Mouse (Mus musculus): Measurements from ENCODE around the gene Bbs1.
"Not testable (repeated sequence)": the region's sequence is repeated elsewhere in the genome, so short reads cannot be mapped to it uniquely, and the experiment has no call there.

The Bbs1 gene

GRCm38 (mm10) chr19:4883961-4884360 lies 22.5 kb downstream of the Bbs1 start:
- no peak for DNase-seq (ENCODE audit: low spot score)

- DNase-seq (ENCODE audit: low spot score) = no peak
Measured at GRCm38 (mm10) chr19:4879324-4879703, 27.1 kb downstream of the Bbs1 start.

- peak; percentile 91 for DNase-seq (ENCODE audit: low spot score)
Measured at GRCm38 (mm10) chr19:4878405-4879323, 27.8 kb downstream of the Bbs1 start, which contains the start of gene Zdhhc24. Zdhhc24 (plus strand) TSS chr19:4878668.

- no peak for DNase-seq (ENCODE audit: low spot score)
Measured at GRCm38 (mm10) chr19:4877785-4878184, 28.6 kb downstream of the Bbs1 start, which contains the start of gene Actn3. Actn3 (minus strand) TSS chr19:4877909.

- DNase-seq (ENCODE audit: low spot score) = no peak
Measured at GRCm38 (mm10) chr19:4876755-4877154, 29.7 kb downstream of the Bbs1 start.

- DNase-seq (ENCODE audit: low spot score) = no peak
Measured at GRCm38 (mm10) chr19:4876241-4876640, 30.2 kb downstream of the Bbs1 start.

GRCm38 (mm10) chr19:4874613-4875012 lies 31.8 kb downstream of the Bbs1 start:
- not testable (repeated sequence) for DNase-seq (ENCODE audit: low spot score)

GRCm38 (mm10) chr19:4865147-4865546 lies 41.3 kb downstream of the Bbs1 start:
- peak; percentile 47 for DNase-seq (ENCODE audit: low spot score)

- DNase-seq (ENCODE audit: low spot score) = no peak
Measured at GRCm38 (mm10) chr19:4863048-4863447, 43.4 kb downstream of the Bbs1 start.

- no peak for DNase-seq (ENCODE audit: low spot score)
Measured at GRCm38 (mm10) chr19:4859081-4859480, 47.3 kb downstream of the Bbs1 start.

- DNase-seq (ENCODE audit: low spot score) = no peak
Measured at GRCm38 (mm10) chr19:4855951-4856350, 50.5 kb downstream of the Bbs1 start.

- DNase-seq (ENCODE audit: low spot score) = no peak
Measured at GRCm38 (mm10) chr19:4855470-4855820, 51.0 kb downstream of the Bbs1 start.

- peak; percentile 12 for DNase-seq (ENCODE audit: low spot score)
Measured at GRCm38 (mm10) chr19:4854552-4855469, 51.6 kb downstream of the Bbs1 start, which contains the start of gene Ctsf. Ctsf (plus strand) TSS chr19:4855130.

- DNase-seq (ENCODE audit: low spot score) = no peak
Measured at GRCm38 (mm10) chr19:4850281-4850680, 56.1 kb downstream of the Bbs1 start.

- no peak for DNase-seq (ENCODE audit: low spot score)
Measured at GRCm38 (mm10) chr19:4849800-4850199, 56.6 kb downstream of the Bbs1 start.

GRCm38 (mm10) chr19:4847490-4847889 lies 58.9 kb downstream of the Bbs1 start:
- peak; percentile 37 for DNase-seq (ENCODE audit: low spot score)

- no peak for DNase-seq (ENCODE audit: low spot score)
Measured at GRCm38 (mm10) chr19:4845846-4846245, 60.6 kb downstream of the Bbs1 start.

- peak; percentile 6 for DNase-seq (ENCODE audit: low spot score)
Measured at GRCm38 (mm10) chr19:4842611-4843010, 63.8 kb downstream of the Bbs1 start.

- DNase-seq (ENCODE audit: low spot score) = no peak
Measured at GRCm38 (mm10) chr19:4840848-4841247, 65.6 kb downstream of the Bbs1 start.

GRCm38 (mm10) chr19:4839149-4839548 lies 67.3 kb downstream of the Bbs1 start, which contains the start of the genes Ccs and Ccdc87:
Ccs (minus strand) TSS chr19:4839332.
Ccdc87 (plus strand) TSS chr19:4839366.
- peak; percentile 97 for DNase-seq (ENCODE audit: low spot score)

GRCm38 (mm10) chr19:4838526-4839140 lies 67.8 kb downstream of the Bbs1 start:
- no peak for DNase-seq (ENCODE audit: low spot score)

GRCm38 (mm10) chr19:4837049-4837448 lies 69.4 kb downstream of the Bbs1 start:
- DNase-seq (ENCODE audit: low spot score) = no peak
